Mouse (Mus musculus) naive thymus-derived CD4-positive, alpha-beta T cell, adult 5 months (primary cell): ENCODE measurements around the gene Tceal6. TPM values are rescaled to one million over a fixed set of nuclear protein-coding genes. Genes with fewer than 3 reads are reported as not detected.

Source experiments
- polyA plus RNA-seq: library from polyadenylated mRNA; unstranded; fragments of 100-300 nt; shearing (Covaris generic); gene quantifications from one replicate; pipeline ENCODE4 v1.2.1, GENCODE M21; 2017

The Tceal6 gene
- not detected for polyA plus RNA-seq

DNA sequence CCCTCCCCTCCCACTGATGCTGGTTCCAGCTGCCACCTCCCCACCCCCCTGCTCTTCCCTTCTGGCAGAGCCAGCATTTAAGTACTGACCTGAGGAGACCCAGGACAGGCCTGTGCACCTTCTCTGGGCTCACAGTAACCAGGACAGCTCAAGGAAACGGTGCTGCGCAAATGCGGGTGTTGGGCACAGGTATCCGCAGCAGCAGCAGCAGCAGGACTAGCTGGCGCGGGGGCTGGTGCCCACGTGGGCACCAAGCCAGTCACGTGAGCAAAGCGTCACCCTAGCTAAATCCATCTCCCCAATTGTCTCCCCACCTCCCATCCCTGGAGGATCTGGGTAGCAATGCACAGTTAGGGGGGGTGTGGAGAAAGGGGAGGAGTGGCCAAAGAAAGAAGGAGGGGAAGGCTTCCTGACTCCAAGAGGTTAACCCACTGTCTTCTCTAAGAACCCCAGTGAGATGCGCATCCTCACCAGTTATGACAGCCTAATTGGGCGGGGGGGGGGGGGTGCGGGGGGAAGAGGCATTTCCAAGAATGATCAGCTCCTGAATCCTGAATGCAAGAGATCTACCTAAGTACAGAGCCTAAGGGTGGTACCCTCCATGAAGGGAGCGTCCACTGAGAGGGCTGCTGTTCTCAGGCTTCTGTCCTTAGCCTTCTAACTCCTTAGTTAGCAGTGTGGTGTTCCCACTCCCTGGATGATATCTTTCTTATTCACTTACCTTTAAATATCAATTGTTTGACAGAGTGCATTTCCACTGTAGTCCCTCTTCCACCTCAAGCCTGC is at the start of gene Tceal6:
Gene Tceal6 (minus strand): TSS at position 252 of the 786 bp plus-strand sequence.

DNA sequence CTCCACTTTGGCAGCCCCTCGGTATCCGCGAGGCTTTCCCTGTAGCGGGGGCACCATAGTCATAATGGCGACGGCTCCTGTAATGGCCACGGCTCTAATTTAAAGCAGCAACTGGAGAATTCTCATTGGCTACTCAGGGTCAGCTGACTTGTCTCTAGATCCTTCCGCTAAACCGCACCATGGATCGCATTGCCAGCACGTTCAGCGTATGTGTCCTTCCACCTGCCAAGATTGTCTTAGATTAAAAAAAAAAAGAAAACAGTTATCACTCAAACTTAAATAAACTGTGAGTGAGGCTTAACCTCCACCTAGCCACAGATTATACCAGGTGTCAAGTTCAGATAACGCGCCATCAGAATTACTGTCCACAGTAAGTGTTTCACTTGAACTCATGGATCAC is 33.0 kb downstream of the Tceal6 start, which contains the start of gene Gm15023:
Gene Gm15023 (minus strand): TSS at position 101 of the 400 bp plus-strand sequence.

Other genes with a start within 250 kb of the Tceal6 start
- gene Nxf2, start 245.9 kb downstream of the Tceal6 start, polyA plus RNA-seq: not detected
- 6.1 TPM for gene Zmat1, start 201.5 kb downstream of the Tceal6 start, polyA plus RNA-seq
- 0.09 TPM for gene Gm15023, start 33.1 kb downstream of the Tceal6 start, polyA plus RNA-seq
- not detected for gene Pramel3, start 91.6 kb upstream of the Tceal6 start, polyA plus RNA-seq
- not detected for gene Gm5128, start 162.6 kb upstream of the Tceal6 start, polyA plus RNA-seq
- gene Gm7903, start 223.1 kb upstream of the Tceal6 start, polyA plus RNA-seq: not detected